Mouse (Mus musculus) liver, embryonic 11.5 days (tissue): Measurements from ENCODE around the gene Deaf1. TPM values are rescaled to one million over a fixed set of nuclear protein-coding genes. Genes with fewer than 3 reads are reported as not detected.

Experiments used
- ATAC-seq: fragments of 200-750 bp; cut with Nextera tagmentation; replicated peaks from 2 replicates; pipeline ENCODE4 v1.8.0; 2017; ENCODE audit warnings: moderate number of reproducible peaks, mild to moderate bottlenecking, moderate TSS enrichment, moderate library complexity; ENCODE audit not compliant: low FRiP score
- DNase-seq: peaks from one replicate; pipeline ENCODE4 v3.0.0-alpha.2; 2017; ENCODE audit warnings: low spot score
- H3K27ac ChIP-seq: fragments of 300-500 bp; sonication (generic); 2 replicates; pipeline ENCODE4 v1.5.1; 2014; ENCODE audit warnings: mild to moderate bottlenecking, low read depth, low read length, control low read depth
- H3K27me3 ChIP-seq: fragments of 300-500 bp; sonication (generic); replicated peaks from 2 replicates; pipeline ENCODE4 v1.6.1; 2014; ENCODE audit warnings: low read length, mixed read lengths; ENCODE audit not compliant: control insufficient read depth, insufficient read depth
- H3K36me3 ChIP-seq: fragments of 300-500 bp; sonication (generic); 2 replicates; pipeline ENCODE4 v1.6.1; 2014; ENCODE audit warnings: mild to moderate bottlenecking, low read length, moderate library complexity, mixed read lengths; ENCODE audit not compliant: control insufficient read depth, insufficient read depth
- H3K4me1 ChIP-seq: fragments of 300-500 bp; sonication (generic); replicated peaks from 2 replicates; pipeline ENCODE4 v1.6.1; 2014; ENCODE audit warnings: low read length, mixed read lengths; ENCODE audit not compliant: control insufficient read depth, insufficient read depth
- H3K4me2 ChIP-seq: fragments of 300-500 bp; sonication (generic); 2 replicates; pipeline ENCODE4 v1.6.1; 2014; ENCODE audit warnings: mild to moderate bottlenecking, control low read depth, moderate library complexity
- H3K4me3 ChIP-seq: fragments of 300-500 bp; sonication (generic); 2 replicates; pipeline ENCODE4 v1.5.1; 2014; ENCODE audit warnings: low read depth, low read length, control low read depth
- H3K9ac ChIP-seq: fragments of 300-500 bp; sonication (generic); 2 replicates; pipeline ENCODE4 v1.6.1; 2014; ENCODE audit warnings: low read depth, low read length, control low read depth
- H3K9me3 ChIP-seq: fragments of 300-500 bp; sonication (generic); 2 replicates; pipeline ENCODE4 v1.6.1; 2016; ENCODE audit warnings: low read length, inconsistent platforms, mixed read lengths; ENCODE audit not compliant: control insufficient read depth
- WGBS: fragments of 180-500 bp; shearing (Covaris S2); extraction: QIAGEN DNeasy Blood & Tissue Kit; methylation state at CpG from one replicate; pipeline ENCODE4 v1.1.7; 2014; 5-methylcytosine and 5-hydroxymethylcytosine counted together
- polyA plus RNA-seq: library from polyadenylated mRNA; unstranded; fragments of >200 nt; fragmentation: Nextera tagmentation; extraction: Ambion mirVana; gene quantifications from 2 replicates; pipeline ENCODE4 v1.2.1, GENCODE M21; 2014

Gene Deaf1
- polyA plus RNA-seq: 48.6 and 54.0 TPM in 2 replicates

GRCm38 (mm10) chr7:141327469-141328372, at the start of gene Deaf1, which contains the start of gene Tmem80:
Gene Deaf1, minus strand, starts transcription at chr7:141327690.
Gene Tmem80, plus strand, starts transcription at chr7:141327739.
- H3K36me3 ChIP-seq: peaks cover 15% of the 10 kb centered on the region
- H3K4me1 ChIP-seq: peaks cover 21% of the 10 kb centered on the region
- WGBS: under 1% methylated on average over 105 of the region's 105 CpGs
- H3K9me3 ChIP-seq: no peaks in the 10 kb centered on the region
- DNase-seq: peak; percentile 96
- H3K4me3 ChIP-seq: peak within 1 kb of the TSS; percentile 75
- H3K27me3 ChIP-seq: no peaks in the 10 kb centered on the region
- H3K4me2 ChIP-seq: peak within 1 kb of the TSS; percentile 98
- peak within 1 kb of the TSS; percentile 98 for H3K27ac ChIP-seq
- peak within 1 kb of the TSS; percentile 97 for H3K9ac ChIP-seq
- peak; percentile 93 for ATAC-seq

DNA sequence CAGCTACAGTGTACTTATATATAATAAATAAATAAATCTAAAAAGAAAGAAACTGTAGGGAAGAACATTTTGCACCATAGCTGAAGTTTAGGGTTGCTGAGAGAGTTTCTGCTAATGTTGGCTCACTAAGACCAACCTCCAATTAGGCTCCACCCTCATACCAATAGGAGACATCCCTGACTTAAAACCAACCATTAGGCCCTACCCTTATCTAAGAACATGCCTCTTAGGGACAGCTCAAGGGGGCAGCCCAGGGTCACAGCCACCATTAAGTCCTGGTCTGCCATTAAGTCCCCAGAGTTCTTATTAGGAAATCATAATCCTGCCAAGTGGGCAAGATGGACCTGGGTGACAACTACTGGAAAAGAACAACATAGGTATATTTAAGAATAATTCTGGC, 46.9 kb upstream of the Deaf1 start:
- Histone ChIP-seq H3K4me1 (peaks cover 3% of the 10 kb centered on the region; the same call in 1 of the 2 replicates), H3K4me2 (no peak overlapping the region), H3K27me3 (no peaks in the 10 kb centered on the region), H3K27ac (no peak overlapping the region), H3K36me3 (no peaks in the 10 kb centered on the region), H3K4me3 (no peak overlapping the region), H3K9ac (no peak overlapping the region), H3K9me3 (no peaks in the 10 kb centered on the region)
- DNase-seq (no peak), ATAC-seq (peak; percentile 51; the same call in 1 of the 2 replicates)

- Histone ChIP-seq H3K9ac (no peak overlapping the region), H3K4me2 (no peak overlapping the region), H3K4me3 (no peak overlapping the region), H3K4me1 (peaks cover 3% of the 10 kb centered on the region; the same call in 1 of the 2 replicates), H3K27me3 (no peaks in the 10 kb centered on the region), H3K36me3 (no peaks in the 10 kb centered on the region), H3K9me3 (no peaks in the 10 kb centered on the region), H3K27ac (no peak overlapping the region; the same call in 1 of the 2 replicates)
- 81% methylated on average over 6 of the region's 6 CpGs for WGBS
- no peak for DNase-seq
- no peak for ATAC-seq
Measured at GRCm38 (mm10) chr7:141373611-141374010, 46.1 kb upstream of the Deaf1 start.

GRCm38 (mm10) chr7:141371942-141372595, 44.6 kb upstream of the Deaf1 start:
- no peaks in the 10 kb centered on the region for H3K9me3 ChIP-seq
- H3K4me2 ChIP-seq: no peak overlapping the region
- ATAC-seq: no peak
- peaks cover 3% of the 10 kb centered on the region; the same call in 1 of the 2 replicates for H3K4me1 ChIP-seq
- 48% methylated on average over 6 of the region's 6 CpGs for WGBS
- H3K36me3 ChIP-seq: no peaks in the 10 kb centered on the region
- no peak overlapping the region for H3K4me3 ChIP-seq
- no peak overlapping the region for H3K27ac ChIP-seq
- DNase-seq: no peak
- H3K9ac ChIP-seq: no peak overlapping the region
- no peaks in the 10 kb centered on the region for H3K27me3 ChIP-seq

DNA sequence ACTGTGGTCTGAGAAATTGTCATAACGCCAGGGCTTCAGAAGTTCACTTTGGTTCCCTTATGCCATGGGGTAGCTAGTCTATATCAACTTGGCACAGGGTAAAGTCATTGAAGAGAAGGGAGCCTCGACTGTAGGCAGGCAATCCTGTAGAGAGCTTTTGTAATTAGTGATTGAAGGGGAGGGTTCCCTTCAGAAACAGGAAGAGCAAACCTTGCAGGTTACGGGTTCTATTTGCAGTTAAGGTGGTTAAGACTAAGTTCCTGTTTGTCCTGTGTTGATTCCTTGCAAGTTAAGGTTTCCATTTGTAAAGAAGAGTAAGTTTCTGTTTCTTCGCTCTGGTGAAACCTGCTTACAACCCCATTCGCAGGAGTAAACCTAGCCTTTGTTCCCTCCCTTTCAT, 42.4 kb upstream of the Deaf1 start:
- H3K9ac ChIP-seq: peak overlapping the region; percentile 4; the same call in 1 of the 2 replicates
- no peak overlapping the region for H3K4me2 ChIP-seq
- no peaks in the 10 kb centered on the region for H3K9me3 ChIP-seq
- no peaks in the 10 kb centered on the region for H3K27me3 ChIP-seq
- H3K27ac ChIP-seq: no peak overlapping the region
- no peak for DNase-seq
- no peak for ATAC-seq
- peaks cover 5% of the 10 kb centered on the region; the same call in 1 of the 2 replicates for H3K4me1 ChIP-seq
- H3K4me3 ChIP-seq: no peak overlapping the region
- WGBS: 62% methylated on average over 5 of the region's 5 CpGs
- no peaks in the 10 kb centered on the region for H3K36me3 ChIP-seq

- ATAC-seq: no peak
- no peak overlapping the region for H3K4me2 ChIP-seq
- H3K36me3 ChIP-seq: no peaks in the 10 kb centered on the region
- 76% methylated on average over 4 of the region's 4 CpGs for WGBS
- no peak overlapping the region for H3K4me3 ChIP-seq
- H3K27me3 ChIP-seq: no peaks in the 10 kb centered on the region
- H3K4me1 ChIP-seq: peaks cover 16% of the 10 kb centered on the region
- no peaks in the 10 kb centered on the region for H3K9me3 ChIP-seq
- DNase-seq: no peak
- no peak overlapping the region for H3K9ac ChIP-seq
- no peak overlapping the region for H3K27ac ChIP-seq
Measured at GRCm38 (mm10) chr7:141367358-141367757, 39.9 kb upstream of the Deaf1 start.

DNA sequence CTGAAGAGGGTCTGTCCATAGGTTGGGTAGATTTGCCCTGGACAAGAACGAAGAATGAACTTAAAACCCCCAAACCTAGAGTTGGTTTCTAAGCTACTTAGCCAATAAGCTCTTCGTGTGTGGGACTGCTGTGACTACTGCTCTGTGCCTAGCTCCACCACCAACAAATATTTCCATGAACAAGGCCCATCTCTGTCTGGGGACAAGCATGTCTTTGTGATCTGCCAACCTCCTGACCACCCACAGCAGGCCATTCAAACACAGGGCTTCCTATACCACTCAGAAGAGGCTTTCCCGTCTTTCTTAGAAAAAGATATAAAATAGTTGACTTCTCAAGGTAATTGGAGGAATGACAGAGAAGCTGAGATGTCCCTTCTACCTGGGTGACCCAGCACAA, 37.6 kb upstream of the Deaf1 start:
- Histone ChIP-seq H3K9ac (peak overlapping the region; percentile 42; the same call in 1 of the 2 replicates), H3K36me3 (no peaks in the 10 kb centered on the region), H3K9me3 (no peaks in the 10 kb centered on the region), H3K4me2 (peak overlapping the region; percentile 47), H3K4me3 (no peak overlapping the region), H3K4me1 (peaks cover 16% of the 10 kb centered on the region), H3K27me3 (peaks cover 10% of the 10 kb centered on the region), H3K27ac (peak overlapping the region; percentile 65)
- DNase-seq (no peak), ATAC-seq (no peak)
- WGBS: 71% methylated on average over 3 of the region's 3 CpGs

DNA sequence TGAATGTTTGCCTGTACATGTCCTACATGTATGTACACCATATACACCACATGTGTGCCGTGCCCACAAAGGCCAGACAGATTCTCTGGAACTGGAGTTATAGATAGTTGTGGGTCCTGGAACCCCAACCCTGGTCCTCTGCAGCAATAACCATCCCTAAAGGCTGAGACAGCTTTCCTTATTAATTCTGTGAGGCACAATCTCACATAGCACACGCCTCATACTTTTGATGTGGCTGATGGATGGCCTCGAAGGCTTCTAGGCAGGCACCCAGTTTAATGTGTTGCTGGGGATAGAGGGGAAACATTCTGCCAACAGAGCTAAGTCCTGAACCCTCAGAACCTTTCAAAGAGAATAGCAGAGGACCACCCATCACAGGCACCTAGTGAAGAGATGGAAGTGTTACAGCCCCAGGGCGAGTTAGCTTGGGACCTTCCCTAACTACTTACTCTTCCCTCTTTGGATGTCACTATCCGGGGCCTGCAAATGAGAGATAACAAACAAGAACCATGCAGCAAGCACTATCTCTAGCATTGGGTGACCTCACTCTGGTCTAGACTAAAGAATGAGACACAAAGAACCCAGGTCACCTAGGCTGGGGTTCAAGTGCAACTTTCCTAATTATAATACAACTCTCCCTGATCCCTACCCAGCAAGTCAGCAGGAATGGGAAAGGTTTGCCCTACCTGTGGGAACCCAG, 37.0 kb upstream of the Deaf1 start:
- 54% methylated on average over 5 of the region's 5 CpGs for WGBS
- H3K27me3 ChIP-seq: peaks cover 10% of the 10 kb centered on the region
- H3K9ac ChIP-seq: 0 out of 2 replicates have a peak overlapping the region, but pooled peaks have one; percentile 42
- peak overlapping the region; percentile 88 for H3K27ac ChIP-seq
- peaks cover 13% of the 10 kb centered on the region for H3K4me1 ChIP-seq
- H3K4me2 ChIP-seq: peak overlapping the region; percentile 47
- ATAC-seq (peak; percentile 92), DNase-seq (no peak)
- H3K4me3 ChIP-seq: no peak overlapping the region
- no peaks in the 10 kb centered on the region for H3K36me3 ChIP-seq
- no peaks in the 10 kb centered on the region for H3K9me3 ChIP-seq
